Mouse (Mus musculus) kidney, postnatal 4 days (tissue): ENCODE results near the gene Ptprt.

ENCODE experiments used
- DNase-seq, 2 experiments: peaks; one replicate each; pipeline ENCODE4 v3.0.0; 2021; ENCODE audit warnings: mixed read lengths in 2 of 2

Ptprt gene

DNA sequence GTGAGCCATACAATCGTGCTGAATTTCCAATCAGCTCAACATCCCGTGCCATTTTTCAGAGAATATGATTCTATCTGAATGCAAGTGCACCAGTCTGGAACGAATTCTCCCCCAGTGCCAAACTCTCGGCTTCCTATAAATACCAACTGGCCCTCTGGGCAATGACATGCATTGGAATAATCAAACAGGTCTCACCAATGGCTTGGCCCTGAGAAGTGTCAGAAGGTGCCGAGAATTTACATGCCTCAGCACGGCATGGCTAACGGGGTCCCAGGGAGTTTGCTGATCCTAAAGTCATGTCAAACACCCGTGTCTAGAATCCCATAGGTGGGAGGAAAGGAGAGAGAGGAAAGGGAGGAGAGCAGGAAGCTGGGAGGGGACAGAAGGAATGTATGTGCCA lies 251.7 kb downstream of the Ptprt start:
- DNase-seq = no peak

DNA sequence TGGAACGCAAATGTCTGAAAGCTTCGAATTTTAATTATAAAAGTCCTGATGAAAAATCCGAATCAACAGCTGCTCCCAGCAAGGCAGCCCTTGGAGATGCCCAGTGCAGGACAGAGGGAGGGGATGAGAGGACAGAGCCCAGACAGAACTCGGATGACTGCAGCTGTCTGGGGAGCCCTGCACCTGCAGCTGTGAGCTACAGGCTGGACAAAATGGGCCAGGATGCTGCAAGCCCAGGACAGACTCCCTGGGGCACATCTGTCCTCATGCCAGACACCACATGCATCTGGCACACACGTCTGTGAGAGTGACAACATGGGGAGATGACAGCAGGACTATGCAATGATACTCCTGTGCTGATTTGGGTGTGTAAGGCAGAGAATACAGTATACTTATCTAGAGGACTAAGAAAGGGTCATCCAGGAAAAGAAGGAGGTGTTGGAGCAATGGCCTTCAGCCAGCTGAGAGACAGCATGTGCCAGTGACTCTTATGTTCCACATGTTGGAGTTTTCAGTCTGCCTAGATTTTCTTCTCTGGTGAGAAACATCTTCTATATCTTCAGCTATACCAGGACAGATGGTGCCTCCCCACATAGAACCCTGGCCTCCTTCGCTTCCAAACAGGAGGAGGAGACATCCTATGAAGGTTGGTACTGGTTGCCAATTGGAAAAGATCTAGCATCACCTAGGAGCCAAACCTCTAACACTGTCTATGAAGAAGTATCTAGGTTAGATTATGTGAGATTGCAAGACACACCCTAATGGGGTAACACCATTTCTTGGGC lies 259.4 kb downstream of the Ptprt start:
- DNase-seq = no peak

DNA sequence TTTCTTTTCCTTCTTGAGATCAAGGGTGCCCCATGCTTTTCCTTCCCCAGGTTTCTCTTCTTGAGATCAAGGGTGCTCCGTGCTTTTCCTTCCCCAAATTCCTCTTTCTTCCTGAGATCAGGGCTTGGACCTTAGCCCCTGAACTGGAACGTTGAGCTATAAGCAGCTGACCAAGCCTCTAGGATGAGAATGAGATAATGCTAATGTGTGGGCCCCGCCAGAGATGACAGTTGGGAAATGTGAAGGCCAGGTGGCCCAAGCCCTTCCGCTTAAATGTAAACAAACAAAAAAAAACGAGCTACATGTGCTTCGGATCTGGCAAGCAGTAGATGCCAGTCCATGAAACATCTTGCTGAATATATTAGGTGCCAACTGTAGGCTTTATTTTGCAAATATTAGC lies 266.3 kb downstream of the Ptprt start:
- no peak for DNase-seq

DNA sequence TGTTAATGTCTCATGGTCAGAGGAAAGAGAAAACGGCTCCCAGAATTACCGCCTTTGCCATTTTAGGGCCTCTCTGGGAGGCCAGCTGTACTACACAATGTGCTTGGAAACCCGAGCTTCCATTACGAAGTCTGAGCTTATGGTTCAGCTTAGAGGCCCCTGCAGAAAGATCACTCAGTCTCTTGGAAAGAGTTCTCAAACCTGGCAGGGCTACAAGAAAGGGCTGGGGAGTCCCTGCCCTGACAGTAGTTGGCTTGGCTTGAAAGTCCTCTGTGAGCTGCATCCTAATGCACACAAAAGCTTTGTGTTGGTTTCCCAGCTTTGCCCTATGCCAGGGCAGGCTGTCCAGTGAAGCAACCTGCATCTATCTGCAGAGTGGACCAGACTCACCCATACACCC lies 269.1 kb downstream of the Ptprt start:
- DNase-seq = no peak

DNA sequence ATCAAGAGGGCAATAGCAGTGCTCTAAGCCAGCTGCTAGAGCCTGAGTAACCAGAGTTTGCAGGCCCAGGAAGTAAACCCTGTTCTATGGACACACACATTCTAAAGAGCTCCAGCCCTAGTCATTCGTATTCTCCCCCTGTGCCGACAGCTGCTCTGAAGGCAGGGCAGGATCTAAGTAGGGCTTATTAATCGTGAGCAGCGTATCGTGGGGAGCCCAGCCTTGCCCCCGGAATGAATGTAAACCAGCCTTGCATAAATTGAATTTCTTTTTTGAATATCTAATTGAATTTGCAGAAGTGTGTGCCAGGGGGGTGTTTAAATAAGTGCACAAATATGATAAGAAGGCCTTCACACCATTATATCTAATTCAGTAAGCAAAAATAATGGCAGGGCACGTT lies 283.6 kb downstream of the Ptprt start:
- DNase-seq = no peak

DNA sequence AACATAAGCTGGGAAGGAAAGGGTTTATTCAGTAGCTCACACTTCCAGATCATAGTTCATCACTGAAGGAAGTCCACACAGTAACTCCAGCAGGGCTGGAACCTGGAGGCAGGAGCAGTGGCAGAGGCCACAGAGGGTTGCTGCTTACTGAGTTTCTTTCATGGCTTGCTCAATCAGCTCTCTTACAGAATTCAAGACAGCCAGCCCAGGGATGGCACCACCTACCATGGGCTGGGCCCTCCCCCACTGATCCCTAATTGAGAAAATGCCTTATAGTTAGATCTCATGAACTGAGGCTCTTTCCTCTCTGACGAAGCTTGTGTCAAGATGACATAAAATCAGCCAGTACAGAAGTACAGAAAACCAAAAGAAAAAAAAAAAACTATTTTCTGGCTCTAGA lies 311.9 kb downstream of the Ptprt start:
- no peak for DNase-seq

DNA sequence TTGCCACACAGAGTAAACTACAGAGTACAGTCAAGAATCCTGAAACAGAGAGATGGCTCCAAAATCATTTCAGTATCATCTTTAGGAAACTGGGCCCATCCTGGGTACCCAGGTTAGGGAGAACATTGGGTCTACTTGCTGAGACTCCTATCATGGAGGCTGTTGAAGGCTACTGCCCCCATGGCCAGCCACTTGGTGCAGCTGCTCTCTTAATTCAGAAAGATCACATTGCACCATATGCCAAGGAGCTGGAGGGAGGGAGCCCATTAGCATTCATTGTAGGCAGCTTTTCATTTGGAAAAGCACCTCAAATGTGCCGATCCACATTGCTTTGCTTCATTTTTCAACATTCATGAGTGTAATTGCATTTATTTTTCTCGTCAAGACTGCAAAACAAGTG lies 319.1 kb downstream of the Ptprt start:
- DNase-seq = no peak

DNA sequence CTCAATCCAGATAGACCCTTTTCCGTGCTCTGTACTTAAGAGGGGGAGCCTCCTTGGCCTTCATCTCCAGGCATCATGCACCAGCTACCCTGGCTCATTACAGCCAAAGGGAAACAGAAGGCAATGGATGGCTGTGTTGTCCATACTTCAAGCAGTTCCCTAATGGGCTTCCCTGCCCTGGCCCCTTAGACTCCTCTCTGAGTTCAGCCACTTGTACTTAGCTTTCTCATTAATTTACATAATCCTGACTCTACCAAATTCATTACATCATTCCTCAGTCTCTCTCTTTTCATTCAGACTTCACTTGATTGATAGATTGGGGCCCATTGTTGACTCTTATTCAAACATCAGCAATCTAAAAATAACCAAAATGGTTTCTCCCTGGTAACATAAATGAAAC lies 320.7 kb downstream of the Ptprt start:
- no peak for DNase-seq

DNA sequence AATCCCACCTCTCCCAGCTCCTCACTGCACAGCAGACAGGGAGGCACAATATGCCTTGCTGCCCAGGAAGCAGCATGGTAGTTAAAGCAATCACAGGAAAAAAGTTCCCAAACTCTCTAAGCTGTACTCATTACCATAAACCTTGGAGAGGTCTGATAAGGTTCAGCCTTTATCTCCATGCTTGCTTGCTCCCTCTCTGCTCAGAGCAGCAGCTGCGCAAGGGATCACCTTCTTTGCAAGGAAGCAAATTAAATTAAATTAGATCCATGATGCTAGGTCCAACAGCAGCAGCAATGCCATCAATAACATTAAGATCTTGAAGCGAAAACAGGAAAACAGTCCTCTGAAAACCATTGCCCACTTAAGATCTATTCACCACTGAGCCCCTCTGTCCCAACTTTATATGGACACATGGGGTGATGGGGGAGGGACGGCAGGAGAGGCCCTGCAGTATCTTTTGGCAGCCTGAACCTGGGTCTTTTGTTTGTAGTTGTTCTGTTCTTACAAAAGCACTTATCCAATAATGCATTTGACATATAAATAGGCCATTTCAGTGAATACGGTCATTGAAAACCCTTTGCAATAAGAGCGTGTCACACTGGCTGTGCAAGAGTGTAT lies 328.8 kb downstream of the Ptprt start:
- DNase-seq = no peak

DNA sequence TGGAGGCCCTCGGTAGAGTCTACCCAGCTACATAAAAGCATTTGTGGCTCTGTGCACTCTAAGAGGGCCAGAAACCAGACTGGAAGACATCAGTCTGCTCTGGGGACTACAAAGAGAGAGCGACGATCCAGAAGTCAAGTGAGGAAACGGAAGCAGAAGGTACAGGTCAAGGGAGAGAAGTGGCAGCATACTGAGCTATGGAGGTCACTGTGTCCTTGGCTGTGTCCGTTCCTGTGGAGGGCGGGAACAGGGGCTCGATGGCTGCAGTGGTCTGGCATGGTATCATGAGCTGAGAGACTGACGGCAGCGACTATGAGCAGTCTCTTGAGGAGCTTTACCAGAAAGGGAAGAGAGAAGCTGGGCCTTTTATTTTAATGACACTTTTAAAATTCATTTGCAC lies 331.5 kb downstream of the Ptprt start:
- no peak for DNase-seq

DNA sequence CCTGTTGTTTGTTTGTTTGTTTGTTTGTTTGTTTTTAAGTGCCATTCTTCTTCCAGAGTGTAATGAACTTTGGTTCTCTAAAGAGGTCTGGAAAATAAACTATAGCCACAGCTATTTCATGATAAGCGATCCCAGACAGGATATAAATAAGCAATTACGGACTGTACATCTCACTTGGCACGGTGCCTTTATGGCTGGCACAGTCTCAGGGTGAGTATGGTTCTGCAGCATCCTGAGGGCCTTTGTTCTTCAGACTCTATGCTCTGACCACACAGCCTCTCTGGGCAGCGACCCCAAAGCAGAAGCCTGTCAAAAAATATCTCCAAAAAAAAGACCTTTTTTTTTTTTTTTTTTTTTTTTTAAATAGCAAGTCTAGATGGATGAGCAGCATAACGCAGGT lies 338.5 kb downstream of the Ptprt start:
- DNase-seq = no peak

DNA sequence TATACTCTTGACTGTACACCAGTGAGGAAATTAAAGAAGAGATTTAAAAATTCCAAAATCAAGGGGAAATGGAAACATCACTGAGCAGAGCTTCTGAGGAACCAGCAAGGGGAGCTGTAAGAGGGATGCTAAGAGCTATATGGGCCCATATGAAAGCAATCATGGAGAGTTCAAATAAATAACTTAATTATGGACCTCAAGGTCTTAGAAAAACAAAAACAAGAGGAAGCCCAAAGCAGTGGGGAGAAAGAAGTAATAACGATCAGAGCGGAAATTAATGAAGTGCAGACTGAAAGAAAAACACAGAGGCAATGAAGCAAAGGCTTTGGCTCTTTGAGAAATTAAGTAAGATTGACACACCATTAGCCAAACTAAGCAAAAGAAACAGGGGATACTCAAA lies 353.0 kb downstream of the Ptprt start:
- DNase-seq = no peak

DNA sequence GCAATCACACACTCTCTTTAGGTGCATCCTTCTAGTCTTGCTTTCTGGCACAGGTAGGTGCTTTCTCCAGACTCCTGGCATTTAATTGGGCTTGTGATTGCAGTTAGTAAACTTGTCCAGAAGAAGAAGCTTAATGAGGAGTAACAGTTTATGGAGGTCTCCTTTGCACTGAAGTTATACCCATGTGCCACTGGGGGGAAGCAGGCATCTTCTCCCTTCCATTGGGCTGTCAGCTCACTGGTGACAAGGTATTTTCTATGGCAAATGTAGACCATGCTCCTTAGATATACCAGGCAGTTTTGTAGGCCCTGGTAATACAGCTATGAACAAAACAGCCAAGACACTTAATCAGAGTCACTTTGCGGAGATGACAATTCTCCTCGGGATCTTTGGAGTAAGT lies 366.9 kb downstream of the Ptprt start:
- no peak for DNase-seq

DNA sequence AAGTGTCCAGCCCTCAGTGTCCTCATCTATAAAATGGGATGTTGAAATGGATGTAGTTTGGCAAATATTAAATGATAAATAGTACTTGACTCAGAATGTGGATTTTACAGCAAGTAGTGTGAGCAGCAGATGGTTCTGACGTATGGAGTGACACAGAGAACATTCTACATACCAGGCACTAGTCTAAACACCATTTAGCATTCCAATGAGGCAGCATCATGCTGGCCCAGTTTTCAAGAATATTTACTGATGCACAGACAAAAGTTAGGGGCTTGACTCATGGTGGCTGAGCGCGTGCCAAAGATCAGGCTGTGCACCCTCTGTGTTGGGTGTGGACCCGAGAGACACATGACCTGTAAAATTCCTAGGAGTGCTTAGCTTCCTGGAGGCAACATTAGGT lies 378.3 kb downstream of the Ptprt start:
- no peak for DNase-seq

DNA sequence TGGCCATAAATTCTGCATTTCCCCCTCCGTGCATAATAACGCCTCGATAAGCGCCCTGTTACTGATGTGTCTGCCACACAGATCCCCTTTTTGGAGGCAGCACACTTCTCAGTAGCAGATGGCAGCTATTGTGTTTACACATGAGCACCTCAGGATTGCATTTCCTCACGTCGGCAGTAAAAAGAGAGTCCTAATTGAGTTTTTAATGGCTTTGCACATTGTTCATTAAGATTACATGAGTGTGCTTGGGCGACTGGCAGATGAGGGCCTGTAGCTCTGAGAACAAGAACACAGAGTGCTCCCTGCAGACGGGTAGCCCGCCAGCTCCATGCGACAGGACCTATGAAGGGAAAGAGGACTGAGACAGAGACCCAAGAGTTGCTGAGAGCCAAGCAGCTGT lies 378.8 kb downstream of the Ptprt start:
- peak; percentile 4 to 13 for DNase-seq

DNA sequence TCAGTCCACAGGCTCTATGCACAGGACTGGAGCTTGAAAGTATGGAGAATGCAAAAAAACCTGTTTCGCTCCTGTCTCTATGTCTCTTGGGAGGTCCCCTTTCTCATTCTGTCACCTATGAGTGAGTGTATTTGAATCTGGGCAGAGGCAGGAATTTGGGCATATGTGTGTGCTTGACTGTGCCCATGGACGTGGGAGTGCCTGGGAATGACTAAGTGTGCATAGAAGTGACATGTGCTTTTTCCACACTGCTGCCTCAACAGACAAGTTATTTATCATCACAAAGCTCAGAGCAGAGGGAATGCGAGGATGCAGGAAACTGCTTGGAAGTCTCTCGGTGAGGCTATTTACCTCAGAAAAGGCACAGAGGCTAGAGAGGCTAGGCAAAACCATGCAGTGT lies 387.1 kb downstream of the Ptprt start:
- DNase-seq = no peak

DNA sequence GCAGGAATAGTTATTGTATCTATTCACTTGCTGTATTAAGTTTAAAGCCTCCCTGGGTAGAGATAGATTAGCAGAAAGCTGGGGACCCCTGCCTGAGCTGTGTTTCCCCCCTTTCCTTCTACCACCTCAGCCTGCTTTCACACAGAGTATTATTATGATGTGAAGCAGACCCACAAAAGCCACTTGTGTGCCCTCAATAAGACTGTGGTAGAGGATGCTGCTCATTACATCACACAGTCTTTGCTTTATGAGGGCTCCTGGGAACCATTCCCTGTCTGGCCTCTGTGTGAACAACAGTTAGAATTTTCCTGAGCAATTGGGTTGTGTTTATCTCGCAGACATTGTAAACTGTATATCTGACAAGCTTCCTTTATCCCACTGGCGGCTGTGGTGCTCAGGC lies 409.7 kb downstream of the Ptprt start:
- no peak for DNase-seq

DNA sequence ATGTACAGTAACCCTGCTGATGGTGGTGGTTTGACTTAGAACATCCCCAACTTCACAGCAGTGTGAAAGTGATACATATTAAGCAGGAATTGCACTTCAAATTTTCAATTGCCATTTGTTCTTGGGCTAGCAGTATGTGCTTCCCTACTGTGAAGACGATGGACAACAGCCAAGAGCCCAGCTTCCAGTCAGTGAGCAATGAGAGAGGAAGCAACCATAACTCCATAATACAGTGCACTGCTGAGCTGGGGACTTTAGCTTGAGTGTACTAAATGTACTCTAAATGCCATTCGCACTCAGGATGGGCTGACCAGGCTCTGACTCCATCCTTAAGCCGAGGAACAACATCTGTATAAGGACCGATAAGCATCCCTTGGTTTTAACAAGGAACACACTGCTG lies 412.7 kb downstream of the Ptprt start:
- no peak for DNase-seq

DNA sequence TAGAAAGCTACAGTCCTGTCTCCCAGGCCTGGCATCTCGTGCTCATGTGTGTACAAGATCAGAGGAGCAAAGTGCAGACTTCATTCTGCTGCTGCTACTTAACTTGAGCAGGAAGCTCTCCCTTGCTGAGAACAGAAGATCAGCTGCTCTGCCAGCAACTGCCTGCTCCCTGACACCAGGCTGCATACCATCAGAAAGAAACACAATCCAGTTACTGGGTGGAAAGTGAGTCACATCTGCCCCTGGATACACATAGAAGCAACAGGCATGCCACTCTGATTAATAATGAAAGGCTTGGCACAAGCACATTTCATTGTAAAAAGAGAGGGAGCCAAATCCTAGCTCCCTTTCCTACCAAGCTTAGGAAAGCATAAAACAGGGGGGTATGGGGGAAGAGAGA lies 438.5 kb downstream of the Ptprt start:
- DNase-seq = no peak

DNA sequence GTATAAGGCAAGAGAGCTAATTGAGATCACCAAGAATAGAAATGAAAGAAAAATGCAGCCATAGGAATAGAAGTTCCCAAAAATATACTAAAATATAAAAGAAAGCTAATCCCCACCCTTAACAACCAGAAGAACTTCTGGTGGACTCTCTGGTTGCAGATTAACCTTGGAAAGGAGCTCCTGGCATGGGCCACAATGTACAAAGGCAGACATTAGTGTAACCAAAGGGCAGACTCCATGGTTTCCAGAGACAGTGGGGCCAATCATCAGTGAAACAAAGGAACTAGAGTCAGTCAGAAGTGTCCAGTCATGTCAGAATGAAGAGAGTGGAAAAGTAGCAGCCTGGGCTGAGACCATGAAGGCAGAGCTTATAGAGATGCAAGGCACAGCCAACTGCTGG lies 440.4 kb downstream of the Ptprt start:
- no peak for DNase-seq

DNA sequence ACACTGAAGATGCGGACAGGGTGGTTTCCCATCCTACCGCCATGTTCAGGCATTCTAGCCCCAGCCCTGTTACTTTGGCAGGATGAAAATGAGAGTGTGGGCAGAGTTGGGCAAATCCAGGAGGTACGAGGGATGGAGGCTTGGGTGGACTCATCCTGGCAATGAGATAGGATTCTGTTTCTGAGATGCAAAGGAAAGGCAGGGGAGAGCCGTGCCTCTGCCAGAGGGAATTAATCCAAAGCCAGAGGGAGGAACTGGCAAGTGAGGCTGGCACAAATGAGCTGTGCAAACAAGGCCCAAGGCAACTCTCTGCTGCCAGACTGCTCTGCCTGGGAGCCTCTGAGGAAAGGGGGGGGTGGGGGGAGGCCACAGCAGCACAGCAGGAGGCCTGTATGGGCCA lies 441.4 kb downstream of the Ptprt start:
- no peak for DNase-seq

DNA sequence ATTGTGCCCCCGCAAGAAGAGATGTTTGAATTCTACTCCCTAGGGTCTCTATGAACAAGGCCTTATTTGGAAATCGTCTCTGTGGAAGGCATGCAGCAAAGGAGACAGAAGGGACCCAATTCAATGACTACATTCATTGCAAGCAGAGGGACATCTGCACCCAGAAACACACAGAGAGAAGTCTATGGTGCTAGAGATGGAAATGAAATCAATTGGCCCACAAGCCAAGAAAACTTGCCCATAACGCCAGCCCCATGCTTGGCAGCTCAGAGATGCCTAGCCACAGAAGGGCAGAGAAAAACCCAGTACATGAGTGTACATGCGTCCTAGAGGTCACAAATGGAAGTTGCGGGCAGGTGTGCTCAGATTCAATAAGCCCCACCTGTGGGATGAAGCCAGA lies 443.1 kb downstream of the Ptprt start:
- DNase-seq = no peak

DNA sequence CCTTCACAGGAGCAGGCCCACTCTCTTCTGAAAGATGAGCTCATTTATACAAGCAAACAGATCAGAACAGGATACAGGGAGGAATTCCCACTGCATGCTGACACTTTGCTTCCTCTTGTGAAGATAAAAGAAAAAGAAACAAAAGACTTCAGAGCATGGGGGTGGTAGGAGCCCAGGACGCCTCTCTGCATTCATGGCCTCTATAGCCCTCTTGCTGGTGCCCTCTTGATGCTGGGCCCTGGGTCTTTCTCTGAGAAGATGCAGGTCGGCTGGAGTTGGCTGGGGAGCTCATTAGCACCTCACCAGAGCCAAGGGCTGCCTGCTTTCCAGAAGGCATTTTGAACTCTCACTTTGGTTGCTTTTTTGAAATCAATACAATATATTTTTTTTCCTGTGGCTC lies 448.6 kb downstream of the Ptprt start:
- no peak for DNase-seq

DNA sequence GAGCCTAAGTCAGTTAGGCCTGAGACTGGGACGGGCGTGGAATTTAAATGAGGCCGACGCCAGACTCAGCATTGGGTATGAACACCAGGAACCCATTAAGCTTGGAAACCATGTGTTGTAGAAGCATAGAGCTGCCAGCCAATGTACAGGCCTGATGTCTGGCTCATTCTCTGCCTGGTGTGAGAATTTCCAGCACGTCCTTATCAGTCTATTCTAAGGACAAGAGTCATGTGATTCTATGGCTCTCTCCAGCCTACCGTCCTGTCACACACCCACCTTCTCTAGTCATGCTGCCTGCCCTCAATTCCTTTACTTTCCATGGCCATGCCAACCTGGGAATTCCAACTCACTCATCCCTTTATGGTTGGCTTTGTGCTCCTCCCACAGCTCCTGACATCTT lies 450.4 kb downstream of the Ptprt start:
- no peak for DNase-seq

DNA sequence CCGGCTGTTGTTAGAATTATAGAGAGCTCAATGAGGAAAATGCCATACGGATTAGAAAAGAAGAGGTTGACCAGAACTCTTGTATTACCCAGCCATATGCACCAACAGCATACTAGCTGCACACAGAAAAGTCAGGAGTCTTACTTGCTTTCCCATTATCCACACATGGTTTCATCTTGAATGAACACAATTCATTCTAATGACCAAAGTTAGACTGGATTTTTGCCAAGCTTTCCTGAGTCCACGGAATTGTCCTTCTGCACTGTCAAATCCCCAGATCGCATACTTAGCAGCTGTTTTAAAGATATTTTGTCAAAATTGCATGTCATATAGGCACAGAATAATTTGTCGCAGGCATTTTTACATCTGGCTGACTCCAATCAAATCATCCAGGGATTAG lies 463.6 kb downstream of the Ptprt start:
- no peak for DNase-seq
